Mouse (Mus musculus): Measurements from ENCODE around the gene Vps51. TPM values are rescaled to one million over a fixed set of nuclear protein-coding genes. Genes with fewer than 3 reads are reported as not detected.

Vps51 gene
- polyA plus RNA-seq (2016; fragmentation: Nextera tagmentation; extraction: Ambion mirVana): 70.2 and 74.9 TPM in 2 replicates

- 1% methylated on average over 33 of the region's 33 CpGs for WGBS
- Histone ChIP-seq H3K27me3 (ENCODE audit: insufficient read depth, poor library complexity, severe bottlenecking) (no peaks in the 10 kb centered on the region), H3K9me3 (no peaks in the 10 kb centered on the region), H3K4me1 (replicated peaks) (peaks cover 21% of the 10 kb centered on the region), H3K4me3 (peak within 1 kb of the TSS; percentile 77), H3K36me3 (peaks cover 52% of the 10 kb centered on the region), H3K27ac (peak within 1 kb of the TSS; percentile 97)
- DNase-seq (ENCODE audit: low spot score): peak; percentile 86
Measured at GRCm38 (mm10) chr19:6076564-6077393, at the start of gene Vps51. Gene Vps51 (minus strand): TSS chr19:6077231.

- H3K4me1 ChIP-seq (replicated peaks): peaks cover 28% of the 10 kb centered on the region
- H3K9me3 ChIP-seq: no peaks in the 10 kb centered on the region
- H3K27ac ChIP-seq: no peak overlapping the region
- no peaks in the 10 kb centered on the region for H3K36me3 ChIP-seq
- no peaks in the 10 kb centered on the region for H3K27me3 ChIP-seq (ENCODE audit: insufficient read depth, poor library complexity, severe bottlenecking)
- no peak overlapping the region for H3K4me3 ChIP-seq
- WGBS: 26% methylated on average over 4 of the region's 4 CpGs
- DNase-seq (ENCODE audit: low spot score): peak; percentile 39
Measured at GRCm38 (mm10) chr19:6126289-6126688, 49.3 kb upstream of the Vps51 start.

GRCm38 (mm10) chr19:6124898-6125297 is 47.9 kb upstream of the Vps51 start:
- DNase-seq (ENCODE audit: low spot score): no peak
- peaks cover 36% of the 10 kb centered on the region for H3K4me1 ChIP-seq (replicated peaks)
- no peaks in the 10 kb centered on the region for H3K27me3 ChIP-seq (ENCODE audit: insufficient read depth, poor library complexity, severe bottlenecking)
- no peak overlapping the region for H3K27ac ChIP-seq
- no peak overlapping the region for H3K4me3 ChIP-seq
- H3K36me3 ChIP-seq: no peaks in the 10 kb centered on the region
- no peaks in the 10 kb centered on the region for H3K9me3 ChIP-seq
- WGBS: 80% methylated on average over 2 of the region's 2 CpGs

- no peak overlapping the region for H3K4me3 ChIP-seq
- peak; percentile 18 for DNase-seq (ENCODE audit: low spot score)
Measured at GRCm38 (mm10) chr19:6123330-6123729, 46.3 kb upstream of the Vps51 start.

GRCm38 (mm10) chr19:6121761-6122160 is 44.7 kb upstream of the Vps51 start:
- H3K27me3 ChIP-seq (ENCODE audit: insufficient read depth, poor library complexity, severe bottlenecking): no peaks in the 10 kb centered on the region
- WGBS: 32% methylated on average over 19 of the region's 19 CpGs
- H3K36me3 ChIP-seq: 0 out of 2 replicates have a peak, but pooled peaks cover 2% of the 10 kb centered on the region
- peak overlapping the region; percentile 29; the same call in 1 of the 2 replicates for H3K4me3 ChIP-seq
- H3K4me1 ChIP-seq (replicated peaks): peaks cover 48% of the 10 kb centered on the region
- DNase-seq (ENCODE audit: low spot score): no peak
- H3K9me3 ChIP-seq: no peaks in the 10 kb centered on the region
- H3K27ac ChIP-seq: peak overlapping the region; percentile 66

More at GRCm38 (mm10) chr19:6123330-6123729, 46.3 kb upstream of the Vps51 start:
- Histone ChIP-seq H3K4me1 (replicated peaks) (peaks cover 46% of the 10 kb centered on the region), H3K36me3 (no peaks in the 10 kb centered on the region), H3K9me3 (no peaks in the 10 kb centered on the region), H3K27ac (peak overlapping the region; percentile 57; the same call in 1 of the 2 replicates), H3K27me3 (ENCODE audit: insufficient read depth, poor library complexity, severe bottlenecking) (no peaks in the 10 kb centered on the region)
- 72% methylated on average over 8 of the region's 8 CpGs for WGBS

- WGBS: 4% methylated on average over 8 of the region's 8 CpGs
- Histone ChIP-seq H3K27ac (peak overlapping the region; percentile 97), H3K27me3 (ENCODE audit: insufficient read depth, poor library complexity, severe bottlenecking) (no peaks in the 10 kb centered on the region), H3K36me3 (peaks cover 31% of the 10 kb centered on the region), H3K9me3 (no peaks in the 10 kb centered on the region), H3K4me1 (replicated peaks) (peaks cover 51% of the 10 kb centered on the region), H3K4me3 (peak overlapping the region; percentile 83)
- DNase-seq (ENCODE audit: low spot score): no peak
Measured at GRCm38 (mm10) chr19:6118677-6119185, 41.7 kb upstream of the Vps51 start.

- peak within 1 kb of the TSS; percentile 83 for H3K4me3 ChIP-seq
- peaks cover 46% of the 10 kb centered on the region for H3K4me1 ChIP-seq (replicated peaks)
- H3K9me3 ChIP-seq: no peaks in the 10 kb centered on the region
- no peaks in the 10 kb centered on the region for H3K27me3 ChIP-seq (ENCODE audit: insufficient read depth, poor library complexity, severe bottlenecking)
- peak; percentile 92 for DNase-seq (ENCODE audit: low spot score)
- under 1% methylated on average over 77 of the region's 77 CpGs for WGBS
- H3K27ac ChIP-seq: peak within 1 kb of the TSS; percentile 97
- peaks cover 37% of the 10 kb centered on the region for H3K36me3 ChIP-seq
Measured at GRCm38 (mm10) chr19:6117986-6118676, 41.1 kb upstream of the Vps51 start, which contains the start of gene Sac3d1. Gene Sac3d1 (minus strand): TSS chr19:6118650.

GRCm38 (mm10) chr19:6117346-6117985 is 40.4 kb upstream of the Vps51 start:
- H3K36me3 ChIP-seq: peaks cover 43% of the 10 kb centered on the region
- no peaks in the 10 kb centered on the region for H3K9me3 ChIP-seq
- WGBS: 6% methylated on average over 32 of the region's 32 CpGs
- no peaks in the 10 kb centered on the region for H3K27me3 ChIP-seq (ENCODE audit: insufficient read depth, poor library complexity, severe bottlenecking)
- H3K4me3 ChIP-seq: peak overlapping the region; percentile 83
- peaks cover 46% of the 10 kb centered on the region for H3K4me1 ChIP-seq (replicated peaks)
- DNase-seq (ENCODE audit: low spot score): no peak
- peak overlapping the region; percentile 97 for H3K27ac ChIP-seq

GRCm38 (mm10) chr19:6116113-6116850 is 39.3 kb upstream of the Vps51 start:
- 93% methylated on average over 15 of the region's 15 CpGs for WGBS
- H3K36me3 ChIP-seq: peaks cover 51% of the 10 kb centered on the region
- peak overlapping the region; percentile 83 for H3K4me3 ChIP-seq

GRCm38 (mm10) chr19:6113116-6113515 is 36.1 kb upstream of the Vps51 start:
- Histone ChIP-seq H3K27me3 (ENCODE audit: insufficient read depth, poor library complexity, severe bottlenecking) (no peaks in the 10 kb centered on the region), H3K4me3 (no peak overlapping the region), H3K4me1 (replicated peaks) (peaks cover 18% of the 10 kb centered on the region), H3K27ac (no peak overlapping the region), H3K9me3 (no peaks in the 10 kb centered on the region), H3K36me3 (peaks cover 56% of the 10 kb centered on the region)
- no peak for DNase-seq (ENCODE audit: low spot score)
- 61% methylated on average over 6 of the region's 6 CpGs for WGBS

More at GRCm38 (mm10) chr19:6116113-6116850, 39.3 kb upstream of the Vps51 start:
- Histone ChIP-seq H3K9me3 (no peaks in the 10 kb centered on the region), H3K27ac (no peak overlapping the region), H3K27me3 (ENCODE audit: insufficient read depth, poor library complexity, severe bottlenecking) (no peaks in the 10 kb centered on the region), H3K4me1 (replicated peaks) (peaks cover 38% of the 10 kb centered on the region)
- DNase-seq (ENCODE audit: low spot score): no peak

- Histone ChIP-seq H3K27me3 (ENCODE audit: insufficient read depth, poor library complexity, severe bottlenecking) (no peaks in the 10 kb centered on the region), H3K4me3 (no peak within 1 kb of the TSS), H3K27ac (0 out of 2 replicates have a peak within 1 kb of the TSS, but pooled peaks have one; percentile 5), H3K9me3 (no peaks in the 10 kb centered on the region), H3K36me3 (0 out of 2 replicates have a peak, but pooled peaks cover 5% of the 10 kb centered on the region), H3K4me1 (replicated peaks) (no peaks in the 10 kb centered on the region; the same call in 1 of the 2 replicates)
- 85% methylated on average over 7 of the region's 7 CpGs for WGBS
- no peak for DNase-seq (ENCODE audit: low spot score)
Measured at GRCm38 (mm10) chr19:6105586-6105985, 28.6 kb upstream of the Vps51 start, which contains the start of gene Naaladl1. Gene Naaladl1 (plus strand): TSS chr19:6105782.

GRCm38 (mm10) chr19:6104476-6104875 is 27.4 kb upstream of the Vps51 start:
- 89% methylated on average over 4 of the region's 4 CpGs for WGBS
- H3K27me3 ChIP-seq (ENCODE audit: insufficient read depth, poor library complexity, severe bottlenecking): no peaks in the 10 kb centered on the region
- H3K36me3 ChIP-seq: peaks cover 6% of the 10 kb centered on the region
- no peak for DNase-seq (ENCODE audit: low spot score)
- H3K27ac ChIP-seq: no peak overlapping the region
- H3K4me3 ChIP-seq: no peak overlapping the region
- H3K4me1 ChIP-seq (replicated peaks): no peaks in the 10 kb centered on the region; the same call in 1 of the 2 replicates
- no peaks in the 10 kb centered on the region for H3K9me3 ChIP-seq

All from hindbrain, embryonic 10.5 days (tissue).